Mouse (Mus musculus) right cerebral cortex, adult 18-20 months (tissue): ENCODE results near the gene Ypel5.
A peak's percentile ranks its signal among the peaks of the same experiment; 100 is the strongest.

Experiments
- DNase-seq: peaks from one replicate; pipeline ENCODE4 v3.0.0; 2022; ENCODE audit warnings: mixed read lengths

Ypel5 gene

DNA sequence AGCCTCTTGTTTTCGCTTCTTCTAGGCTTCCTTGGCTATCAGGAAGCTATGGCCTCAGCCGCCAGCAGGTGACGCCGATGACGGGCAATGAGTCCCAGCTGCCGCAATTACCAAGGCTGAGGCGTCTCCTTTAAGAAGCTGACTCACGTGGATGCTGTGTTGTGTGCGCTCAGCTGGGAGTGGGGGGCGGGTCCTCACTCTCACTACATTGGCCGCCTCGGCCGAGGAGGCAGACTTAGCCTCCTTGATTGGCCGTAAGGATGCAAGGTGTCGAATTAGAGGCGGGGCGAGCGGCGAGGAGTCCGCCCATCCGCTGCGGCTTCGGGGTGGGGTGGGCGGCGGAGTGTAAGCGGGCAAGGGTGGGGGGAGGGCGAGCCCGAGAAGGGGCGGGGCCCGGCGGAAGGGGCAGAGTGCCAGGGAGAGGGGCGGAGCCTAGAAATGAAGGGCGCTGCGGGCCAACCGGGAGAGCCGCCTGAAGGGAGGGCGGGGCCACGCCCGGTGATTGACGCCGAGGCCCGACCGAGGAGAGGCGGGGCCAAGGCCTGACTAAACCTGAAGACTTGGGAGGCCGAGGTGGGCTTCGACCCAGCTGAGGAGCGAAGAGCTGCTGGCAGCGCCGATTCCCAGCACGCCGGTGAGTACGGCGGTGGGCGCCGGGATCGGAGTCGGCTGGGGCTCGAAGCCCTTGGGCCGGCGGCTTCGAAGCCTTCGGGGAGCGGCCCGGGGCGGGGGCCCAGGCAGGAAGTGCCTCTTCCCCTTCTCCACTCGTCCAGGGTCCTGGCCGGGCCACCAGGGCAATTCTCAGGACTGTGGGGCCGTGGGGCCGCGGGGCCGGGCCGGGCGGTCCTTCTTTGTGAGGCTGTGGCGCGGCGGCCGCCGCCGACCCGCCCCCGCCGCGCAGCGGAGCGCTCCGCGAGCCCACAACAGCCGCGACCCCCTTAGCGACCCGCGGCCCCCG, at the start of gene Ypel5:
Gene Ypel5, plus strand, starts transcription at position 296 of the 958 bp plus-strand sequence.
- peak; percentile 99 for DNase-seq

DNA sequence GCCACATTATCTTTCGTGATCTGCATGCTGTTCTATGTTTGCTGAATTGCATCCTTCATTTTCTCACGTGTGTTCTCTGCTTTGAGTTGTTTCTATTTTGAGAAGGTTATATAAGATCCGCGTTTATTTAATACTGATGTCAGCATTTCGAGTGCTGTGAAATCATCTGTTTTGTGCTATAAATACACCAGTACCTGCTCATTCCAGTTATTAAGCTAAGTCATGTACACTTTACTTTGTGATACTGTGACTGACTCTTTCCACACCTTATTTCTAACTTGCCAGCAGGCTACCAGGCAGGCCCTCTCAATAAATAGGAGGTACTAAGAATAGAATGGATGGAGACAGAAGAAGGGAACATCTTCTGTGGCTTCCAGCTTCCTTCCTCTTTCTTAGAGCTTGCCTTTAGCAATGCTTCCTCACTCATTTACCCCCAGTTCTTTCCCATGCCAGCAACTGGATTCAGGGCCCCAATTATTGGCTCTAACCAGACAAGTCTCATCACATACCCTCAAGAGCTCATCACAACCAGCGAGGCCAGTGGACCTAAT, 48.3 kb upstream of the Ypel5 start:
- no peak for DNase-seq

DNA sequence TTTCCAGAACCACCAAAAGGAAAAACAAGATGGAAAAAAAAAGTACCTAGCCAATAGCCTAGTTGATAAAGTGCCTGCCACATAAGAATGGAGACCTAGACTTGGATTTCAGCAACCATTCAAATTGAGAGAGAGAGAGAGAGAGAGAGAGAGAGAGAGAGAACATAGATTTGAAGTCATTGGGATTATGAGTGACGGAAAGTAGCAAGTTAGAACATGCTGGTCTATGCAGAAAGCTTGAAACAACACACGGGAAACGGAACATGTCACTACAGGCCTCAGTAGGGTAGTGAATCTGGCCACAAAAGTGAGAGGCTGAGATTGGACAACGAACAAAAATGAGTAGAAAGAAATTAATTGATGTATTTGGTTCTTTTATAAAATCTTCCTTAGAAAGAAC, 43.0 kb upstream of the Ypel5 start:
- no peak for DNase-seq

DNA sequence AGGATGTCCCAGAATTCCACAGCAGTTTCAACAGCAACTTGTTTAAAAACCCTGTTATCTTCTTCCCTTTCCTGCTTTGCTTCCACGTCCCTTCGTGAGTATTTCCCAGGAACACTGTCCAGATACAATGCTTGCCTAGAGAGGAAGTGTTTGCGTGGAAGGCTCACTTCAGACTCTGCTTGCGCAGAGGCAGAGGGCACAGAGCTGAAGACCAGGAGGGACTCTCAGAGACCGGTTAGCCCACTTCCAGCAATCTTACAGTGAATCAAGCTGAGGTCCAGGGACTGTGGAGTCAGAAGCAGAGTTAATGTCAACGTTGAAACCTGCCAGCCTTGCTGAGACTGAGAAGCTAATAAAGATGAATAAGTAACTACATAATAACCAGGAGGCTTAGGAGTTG, 41.6 kb upstream of the Ypel5 start:
- no peak for DNase-seq

DNA sequence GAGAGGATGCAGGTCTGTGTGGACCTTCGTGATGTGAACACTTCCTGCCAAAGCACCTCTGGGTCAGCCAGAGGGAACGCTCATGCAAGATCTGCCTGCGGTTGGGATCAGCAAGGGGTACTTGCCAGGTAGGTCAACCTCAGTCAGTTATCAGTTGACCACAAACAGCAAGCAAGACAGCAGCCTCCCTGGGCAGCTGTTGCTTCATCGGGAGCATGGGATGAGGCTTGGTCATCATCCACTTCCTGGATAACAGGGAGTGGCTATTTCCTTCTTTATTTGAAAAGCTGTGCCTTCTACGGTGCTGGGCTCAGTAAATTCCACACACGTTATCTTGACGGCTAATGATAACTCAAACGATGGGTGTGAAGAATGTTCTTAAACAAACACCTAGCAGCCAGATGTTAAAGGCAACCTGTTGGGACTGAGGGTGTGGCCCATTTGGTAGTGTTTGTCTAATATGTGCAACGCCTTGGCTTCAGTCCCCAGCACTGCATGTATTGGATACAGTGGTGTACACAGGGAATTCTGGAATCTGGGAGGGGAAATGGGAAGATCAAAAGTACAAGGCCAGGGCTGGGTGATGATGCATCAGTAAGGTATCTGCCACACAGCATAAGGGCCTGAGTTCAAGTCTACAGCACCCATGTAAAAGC, 40.7 kb upstream of the Ypel5 start:
- DNase-seq, result no peak

DNA sequence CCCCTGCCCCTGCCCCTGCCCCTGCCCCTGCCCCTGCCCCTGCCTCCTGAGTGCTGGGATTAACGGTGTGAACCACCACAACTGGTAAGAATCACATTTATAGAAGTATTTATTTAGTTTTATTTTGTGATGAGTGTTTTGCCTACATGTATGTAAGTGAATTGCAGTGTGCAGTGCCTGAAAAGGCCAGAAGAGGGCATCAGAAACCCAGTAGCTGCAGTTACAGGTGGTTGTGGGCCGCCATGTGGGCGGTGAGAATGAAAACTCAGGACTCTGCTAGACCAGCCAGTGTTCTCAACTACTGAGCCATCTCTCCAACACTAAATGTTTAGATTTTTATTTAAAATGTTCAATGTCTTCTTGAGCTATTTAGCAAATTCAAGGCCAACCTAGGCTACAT, 39.7 kb upstream of the Ypel5 start:
- no peak for DNase-seq

DNA sequence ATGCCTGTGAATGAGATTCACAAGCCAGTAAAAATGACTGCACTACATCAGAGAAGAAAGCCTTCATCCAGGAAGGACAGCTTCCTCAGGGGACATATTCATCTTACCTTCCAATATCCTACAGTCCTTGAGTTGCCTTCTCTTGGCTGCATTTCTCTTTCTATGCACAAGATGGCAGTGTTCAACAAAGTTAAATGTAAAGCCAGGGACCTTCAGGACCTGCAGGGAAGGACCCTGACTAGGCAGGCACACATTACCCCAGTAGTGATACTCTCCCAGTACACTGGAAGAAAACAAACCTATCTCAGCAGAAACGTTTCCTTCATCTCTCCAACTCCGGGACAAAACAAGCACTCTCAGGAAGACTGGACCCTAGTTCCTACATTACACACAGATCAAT, 38.4 kb upstream of the Ypel5 start:
- peak; percentile 45 for DNase-seq

DNA sequence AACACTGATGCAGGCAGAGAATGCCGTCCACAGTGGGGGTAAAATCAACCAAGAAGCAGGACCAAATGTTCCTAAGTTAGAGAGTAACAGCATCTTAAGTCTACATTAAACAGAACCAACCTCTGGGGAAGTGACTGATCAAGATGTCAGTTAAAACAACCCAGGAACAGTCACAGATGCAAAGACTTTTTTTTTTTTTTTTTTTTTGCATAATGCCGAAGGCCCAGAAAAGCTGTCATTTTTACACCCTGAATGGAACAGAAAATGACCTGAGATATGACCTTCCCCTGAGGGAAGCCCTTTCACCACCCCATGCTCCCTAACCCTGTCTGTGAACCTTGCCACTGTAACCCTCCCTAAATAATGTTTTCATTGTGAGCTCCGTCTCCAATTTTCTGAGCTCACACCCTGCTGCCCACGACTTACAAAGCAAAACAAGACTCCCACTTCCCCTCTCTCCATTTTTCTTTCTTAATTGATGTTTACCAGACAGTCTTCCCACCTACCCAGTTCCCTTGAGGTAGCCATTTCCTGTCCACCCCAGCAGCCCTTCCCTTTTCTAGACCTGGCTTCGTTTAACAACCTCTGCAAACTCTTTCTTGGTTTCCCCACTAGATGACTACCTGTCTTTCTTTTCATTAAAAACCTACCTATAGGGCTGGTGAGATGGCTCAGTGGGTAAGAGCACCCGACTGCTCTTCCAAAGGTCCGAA, 26.2 kb upstream of the Ypel5 start:
- no peak for DNase-seq

DNA sequence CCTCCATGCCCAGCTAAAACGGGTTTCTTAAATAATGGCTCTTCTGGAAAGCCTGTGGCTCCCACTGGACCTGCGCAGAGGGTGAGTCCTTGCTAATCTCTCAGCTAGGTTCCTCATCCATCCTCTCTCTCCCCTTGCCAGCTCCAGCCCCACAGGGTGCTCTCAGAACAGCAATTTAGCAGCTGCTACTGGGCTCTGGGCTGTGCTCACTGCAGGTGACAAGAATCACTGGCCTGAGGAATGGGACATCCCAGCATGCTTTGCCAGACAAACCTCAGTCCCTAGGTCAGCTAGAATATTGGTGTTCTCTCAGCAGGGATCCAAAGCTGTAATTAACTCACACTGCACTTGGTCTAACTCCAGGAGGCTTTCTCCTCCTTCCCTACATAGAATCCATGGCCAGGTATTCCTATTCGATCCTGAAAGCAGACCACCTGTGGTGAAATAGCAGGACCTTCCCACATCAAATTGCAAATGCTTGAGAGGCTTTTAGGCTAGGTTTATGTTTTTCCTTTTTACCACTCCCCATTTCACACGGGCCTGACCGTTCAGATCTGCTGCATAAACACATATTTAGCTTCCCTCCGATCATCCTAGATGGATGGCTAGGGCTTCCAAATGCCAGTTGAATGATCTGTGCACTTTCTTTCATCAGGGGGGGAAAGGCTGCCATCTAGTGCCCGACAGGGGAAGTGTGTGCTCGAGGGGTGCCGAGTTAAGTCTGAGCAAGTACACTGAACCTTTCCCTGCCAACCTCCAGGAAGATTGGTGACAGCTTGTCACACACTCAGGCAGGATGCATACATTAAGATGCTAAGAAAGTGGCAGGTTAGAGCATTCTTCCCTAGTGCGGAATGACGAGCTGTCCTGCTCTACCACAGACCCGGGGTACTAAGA, 22.6 kb upstream of the Ypel5 start:
- peak; percentile 55 for DNase-seq

DNA sequence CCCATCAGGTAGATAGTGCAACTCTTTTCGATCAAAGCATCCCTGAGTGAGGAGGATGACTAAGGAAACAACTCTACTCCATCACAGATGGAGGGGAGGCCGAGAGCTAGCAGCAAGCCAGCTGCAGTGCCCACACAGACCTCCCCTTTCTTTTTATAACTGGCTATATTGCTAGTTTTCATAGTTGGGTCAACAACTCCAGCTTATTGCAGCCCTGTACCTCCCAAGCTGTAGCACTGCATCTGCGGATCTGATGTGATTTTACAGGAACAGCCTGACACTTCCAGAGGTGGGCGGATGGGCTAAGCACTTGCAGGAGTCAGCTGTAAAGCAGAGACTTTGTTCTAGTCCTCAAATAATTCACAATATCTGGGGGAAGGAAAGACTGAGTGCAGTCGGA, 18.7 kb upstream of the Ypel5 start:
- peak; percentile 88 for DNase-seq

DNA sequence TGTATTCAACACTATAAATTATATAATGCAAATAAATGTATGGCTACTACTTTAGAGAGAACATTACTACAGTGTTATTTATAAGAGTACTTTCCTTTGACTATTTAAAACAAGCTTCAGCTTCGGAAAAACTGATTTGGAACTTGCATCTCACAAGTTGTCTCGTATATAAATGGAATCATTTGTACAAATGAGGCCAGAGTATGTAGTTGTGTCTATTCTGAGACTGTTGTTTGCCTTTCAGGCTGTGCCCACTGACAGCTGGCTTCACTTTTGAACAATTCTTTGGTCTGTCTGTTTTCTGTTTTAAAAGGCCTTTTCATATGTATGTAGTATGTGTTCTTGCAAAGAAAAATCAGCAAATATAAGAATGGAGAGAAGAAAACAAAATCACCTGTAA, 16.5 kb upstream of the Ypel5 start:
- peak; percentile 17 for DNase-seq

DNA sequence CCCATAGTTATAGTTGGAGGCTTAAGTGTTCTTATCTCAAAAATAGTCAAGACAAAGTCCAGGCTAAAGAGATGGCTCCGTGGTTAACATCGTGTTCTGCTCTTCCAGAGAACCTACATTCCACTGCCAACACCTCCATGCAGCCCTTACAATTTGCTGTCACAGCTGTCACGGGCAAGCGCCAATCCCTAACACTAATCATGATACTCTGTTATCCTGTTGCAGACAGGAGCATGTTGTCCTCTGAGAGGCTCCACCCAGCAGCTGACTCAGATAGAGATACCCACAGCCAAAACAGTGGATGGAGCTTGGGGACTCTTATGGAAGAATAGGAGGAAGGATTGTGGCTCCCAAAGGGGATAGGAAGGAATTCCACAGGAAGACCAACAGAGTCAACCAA, 15.8 kb upstream of the Ypel5 start:
- DNase-seq, result no peak

DNA sequence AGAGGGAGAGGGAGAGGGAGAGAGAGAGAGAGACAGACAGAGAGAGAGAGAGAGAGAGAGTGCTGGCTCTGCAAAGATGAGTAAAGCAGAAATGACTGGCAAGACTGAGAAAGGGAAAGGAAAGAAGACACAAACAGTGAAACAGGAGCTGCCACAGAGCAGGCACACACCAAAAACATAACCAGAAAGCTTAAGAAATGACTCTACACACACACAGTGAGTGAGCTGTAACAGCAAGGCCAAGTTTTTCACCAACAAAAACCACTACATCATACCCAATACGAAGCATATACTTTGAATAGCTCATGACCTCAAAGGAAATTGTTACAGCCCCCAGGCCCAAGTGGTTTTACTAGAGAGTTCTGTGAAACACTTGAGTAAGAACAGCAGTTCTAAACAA, 14.3 kb upstream of the Ypel5 start:
- no peak for DNase-seq

DNA sequence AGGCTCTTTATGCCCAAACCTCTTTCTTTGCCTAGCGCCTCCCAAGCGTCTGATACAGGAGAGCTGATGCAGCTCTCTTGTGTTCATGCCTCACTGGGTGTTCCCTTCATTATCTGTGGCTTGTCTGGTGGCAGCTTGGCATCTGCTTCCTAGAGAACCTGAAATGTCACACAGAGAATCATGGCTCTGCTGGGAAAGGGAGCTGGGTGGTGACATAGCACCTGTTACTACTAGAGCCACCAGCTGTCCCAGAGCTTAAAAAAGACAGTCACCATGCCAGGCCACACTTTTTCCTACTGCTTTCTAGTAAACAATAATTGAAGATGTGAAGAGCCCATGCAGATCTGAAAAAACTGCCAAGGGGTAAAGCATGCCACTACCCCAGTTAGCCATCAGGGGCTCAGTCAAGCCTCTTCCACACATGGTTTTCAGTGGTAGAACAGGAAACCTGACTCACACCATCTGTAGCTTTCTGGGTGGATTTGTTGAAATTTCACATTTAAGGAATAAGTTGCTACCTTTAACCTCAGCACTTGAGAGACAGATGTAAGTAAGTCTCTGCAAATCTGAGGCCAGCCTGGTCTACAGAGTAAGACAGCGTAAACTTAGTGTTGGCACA, 9.2 kb upstream of the Ypel5 start:
- DNase-seq, result no peak

DNA sequence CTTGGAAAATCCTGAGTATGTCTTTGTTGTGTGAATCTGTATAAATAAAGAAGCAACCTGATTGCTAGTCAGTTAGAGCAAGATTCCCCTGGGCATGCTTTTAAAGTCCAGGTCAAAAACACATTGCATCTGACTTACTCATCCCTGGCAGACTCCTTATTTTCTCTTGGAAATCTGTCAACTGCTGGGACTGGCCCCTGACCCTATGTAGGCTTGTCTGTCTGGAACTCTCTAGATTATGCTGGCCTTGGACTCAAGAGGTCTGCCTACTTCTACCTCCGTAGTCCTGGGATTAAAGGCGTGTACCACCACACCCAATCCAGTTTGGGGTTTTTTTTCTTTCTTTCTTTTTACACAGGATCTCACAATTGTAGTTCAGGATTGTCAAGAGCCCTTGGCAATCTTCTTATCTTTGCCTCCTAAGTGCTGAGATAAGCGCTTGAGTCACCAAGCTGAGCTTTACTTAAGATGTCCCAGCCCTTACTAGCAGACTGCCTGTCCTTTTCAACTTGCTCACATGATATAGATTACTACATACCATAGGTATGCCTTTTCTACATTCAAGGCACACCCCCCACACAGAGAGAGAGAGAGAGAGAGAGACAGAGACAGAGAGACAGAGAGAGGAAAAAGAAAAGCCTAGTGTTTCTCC, 8.1 kb upstream of the Ypel5 start:
- DNase-seq, result no peak

DNA sequence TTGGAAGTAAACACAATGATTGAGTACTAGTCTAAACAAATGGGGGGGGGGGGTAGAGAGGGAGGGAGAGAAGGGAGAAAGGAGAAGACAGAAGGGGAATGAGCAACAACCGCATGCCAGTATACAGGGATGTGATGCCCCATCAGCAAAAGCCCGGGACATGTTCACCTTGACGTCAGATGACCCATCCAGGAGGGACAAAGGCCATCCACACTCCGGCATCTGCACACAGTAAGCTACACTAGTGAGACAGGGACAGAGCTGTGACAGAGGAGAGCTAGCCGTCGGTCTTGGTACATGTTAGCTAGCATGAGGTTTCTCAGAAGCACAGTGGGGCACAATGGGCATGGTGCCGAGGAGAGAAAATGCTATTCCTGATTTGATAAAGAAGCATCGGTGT, 7.6 kb upstream of the Ypel5 start:
- no peak for DNase-seq

DNA sequence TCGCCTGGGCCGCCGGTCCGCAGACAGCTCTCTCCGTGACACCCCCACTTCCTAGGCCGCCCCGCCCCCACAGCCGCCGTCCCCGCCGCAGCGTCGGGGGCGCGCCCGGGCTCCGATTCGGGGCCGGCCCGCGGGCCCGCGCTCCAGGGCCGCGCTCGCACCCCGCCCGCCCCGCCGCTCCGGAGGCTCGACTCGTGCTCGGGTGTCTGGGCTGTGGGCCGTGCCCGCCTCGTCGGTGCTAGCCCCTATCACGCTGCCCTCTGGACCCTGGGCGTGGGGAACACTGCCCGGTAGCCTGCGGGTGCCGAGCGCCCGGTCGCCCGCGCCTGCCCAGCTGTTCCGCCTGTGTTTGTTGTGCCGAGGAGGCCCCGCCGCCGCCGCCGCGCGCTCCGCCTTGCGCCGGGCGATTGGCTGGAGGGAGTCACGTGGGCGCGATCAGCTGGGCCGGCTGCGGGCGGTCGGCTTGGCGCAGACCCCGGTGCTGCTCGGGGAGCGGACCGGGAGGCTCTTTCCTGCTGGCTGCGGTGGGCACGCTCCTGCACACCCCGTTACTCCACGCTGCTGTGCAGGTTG, 973 bp downstream of the Ypel5 start:
- DNase-seq, result peak; percentile 94

DNA sequence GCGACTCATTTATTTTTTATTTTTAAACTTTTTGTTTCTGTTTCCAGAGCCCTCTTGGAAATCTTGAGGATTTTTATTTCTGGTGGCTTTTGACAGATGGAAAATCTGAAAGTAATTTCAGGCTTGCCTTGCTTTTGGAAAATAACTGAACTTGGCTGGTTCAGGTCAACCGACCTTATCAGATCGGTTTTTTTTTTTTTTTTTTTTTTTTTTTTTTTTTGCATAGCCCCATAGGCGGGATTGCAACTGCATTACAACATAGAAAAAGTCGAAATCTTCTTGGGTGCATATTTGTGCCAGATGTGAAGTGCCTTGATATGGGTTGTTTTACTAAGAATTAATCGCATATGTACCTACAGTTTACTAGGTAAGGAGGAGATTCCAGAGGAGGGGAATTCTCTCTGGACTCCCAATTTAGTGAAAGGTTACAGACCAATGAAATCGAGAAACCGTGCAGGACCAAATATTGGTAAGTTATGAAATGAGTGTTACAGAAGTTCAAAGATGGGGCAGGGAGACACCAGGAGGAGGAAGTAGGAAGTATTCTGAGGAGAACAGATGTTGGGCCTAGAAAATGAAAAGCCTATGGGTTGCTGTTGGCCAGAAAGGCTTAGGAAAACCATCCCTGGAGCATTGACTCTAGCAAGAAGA, 1.7 kb downstream of the Ypel5 start:
- no peak for DNase-seq

DNA sequence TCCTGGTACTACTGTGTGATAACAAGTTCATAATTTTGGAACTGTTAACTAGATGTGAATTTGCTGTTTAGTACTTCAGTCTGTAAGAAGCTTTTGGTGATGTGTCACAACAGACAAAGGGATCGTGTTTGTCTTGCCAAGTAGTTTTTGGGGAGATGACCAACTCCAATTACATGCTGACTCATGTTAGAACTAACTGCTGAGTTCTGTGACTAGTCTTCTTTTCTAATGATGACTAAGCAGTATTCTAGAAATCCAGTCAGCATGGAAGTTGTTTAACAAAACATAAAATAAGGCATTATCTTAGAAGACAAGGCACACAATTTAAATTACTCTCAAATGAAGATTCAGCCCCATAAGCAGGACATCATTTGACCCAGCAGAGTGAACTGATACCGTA, 2.7 kb downstream of the Ypel5 start:
- no peak for DNase-seq

DNA sequence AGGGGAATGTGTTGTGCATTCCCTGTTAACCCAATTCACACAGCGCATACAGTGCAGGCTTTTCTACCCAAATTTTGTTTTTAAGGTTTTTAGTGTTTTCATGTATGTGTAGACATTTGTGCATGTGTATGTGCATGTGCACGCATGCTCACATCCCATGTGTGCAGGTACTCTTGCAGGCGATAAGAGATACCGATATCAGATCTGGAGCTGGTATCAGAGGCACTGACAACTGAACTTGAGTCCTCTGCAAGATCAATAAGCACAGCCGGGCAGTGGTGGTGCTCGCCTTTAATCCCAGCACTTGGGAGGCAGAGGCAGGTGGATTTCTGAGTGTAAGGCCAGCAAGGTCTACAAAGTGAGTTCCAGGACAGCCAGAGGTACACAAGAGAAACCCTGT, 8.1 kb downstream of the Ypel5 start:
- no peak for DNase-seq
